Mouse (Mus musculus): ENCODE data around the gene Slc8a3.
A peak's percentile ranks its signal among the peaks of the same experiment; 100 is the strongest.
"Not testable (repeated sequence)": the region's sequence is repeated elsewhere in the genome, so short reads cannot be mapped to it uniquely, and the experiment has no call there.

The Slc8a3 gene

DNA sequence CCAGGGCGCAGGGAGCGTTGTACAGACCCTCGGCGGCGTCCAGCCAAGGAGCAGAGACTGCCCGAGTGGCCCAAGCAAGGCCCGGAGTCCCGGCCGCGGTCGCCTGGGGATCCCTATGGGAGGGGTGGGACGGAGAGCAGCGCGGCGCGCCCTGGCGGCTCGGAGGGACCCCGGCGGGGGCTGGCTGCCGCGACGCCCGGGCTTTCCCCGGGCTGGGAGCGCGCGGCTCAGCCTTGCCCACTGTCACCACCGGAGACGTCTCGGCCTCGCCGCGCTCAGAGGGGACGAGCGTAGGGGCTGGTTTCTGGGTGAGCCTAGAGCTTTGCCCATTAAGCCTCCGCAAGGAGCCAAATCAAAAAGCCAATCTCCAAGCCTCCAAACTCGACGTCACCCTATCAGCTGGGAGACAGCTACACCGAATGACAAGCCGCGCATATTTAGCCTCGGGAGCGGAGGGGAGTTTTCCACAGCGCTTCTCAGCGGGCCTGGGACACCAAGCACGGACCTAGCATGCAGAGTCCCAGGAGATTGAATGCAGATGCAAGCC, at the start of gene Slc8a3:
TSS of gene Slc8a3 (minus strand) at position 306 of the 547 bp plus-strand sequence.
- DNase-seq (ENCODE audit: extremely low read depth, insufficient read length, low spot score) = no peak

DNA sequence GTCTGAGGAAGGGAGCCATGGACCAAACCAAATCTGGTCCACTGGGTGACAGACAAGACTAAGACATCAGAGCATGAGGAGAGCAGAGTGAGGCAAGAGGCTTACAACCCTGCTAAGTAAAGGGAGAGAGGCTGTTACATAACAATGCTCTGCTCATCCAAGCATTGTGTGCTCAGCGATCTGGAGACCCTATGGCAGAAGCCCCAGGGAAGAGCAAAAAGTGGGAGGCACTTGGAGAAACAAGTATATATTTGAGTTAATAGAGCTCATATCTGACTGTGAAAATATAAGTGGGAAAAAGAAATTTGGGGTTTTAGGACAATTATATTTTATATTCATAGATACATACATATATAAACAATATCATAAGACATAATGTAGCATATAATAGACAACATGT, 46.4 kb upstream of the Slc8a3 start, which contains the start of gene Gm4787:
TSS of gene Gm4787 (minus strand) at position 101 of the 400 bp plus-strand sequence.
- DNase-seq (ENCODE audit: extremely low read depth, insufficient read length, low spot score) = not testable (repeated sequence)

DNA sequence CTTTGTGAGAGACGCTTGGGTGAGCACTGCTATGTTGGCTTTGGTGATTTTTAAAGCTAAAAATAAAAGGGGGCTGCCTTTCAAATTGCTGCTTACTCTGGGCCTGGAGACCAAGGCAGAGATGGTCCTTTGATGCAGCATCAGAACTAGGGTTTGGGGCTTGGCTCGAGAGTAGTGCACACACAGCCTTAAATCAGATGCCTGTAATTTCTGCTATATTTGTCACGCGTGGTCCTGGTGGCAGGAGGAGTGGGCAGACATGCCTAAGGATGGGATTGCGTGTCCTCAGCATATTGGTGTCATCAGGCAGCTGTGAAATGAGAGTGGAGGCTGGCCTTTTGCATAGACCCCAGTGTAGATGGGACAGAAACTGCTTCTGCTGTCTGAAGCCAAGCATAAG, 861 bp upstream of the Slc8a3 start:
- no peak for DNase-seq (ENCODE audit: extremely low read depth, insufficient read length, low spot score)

DNA sequence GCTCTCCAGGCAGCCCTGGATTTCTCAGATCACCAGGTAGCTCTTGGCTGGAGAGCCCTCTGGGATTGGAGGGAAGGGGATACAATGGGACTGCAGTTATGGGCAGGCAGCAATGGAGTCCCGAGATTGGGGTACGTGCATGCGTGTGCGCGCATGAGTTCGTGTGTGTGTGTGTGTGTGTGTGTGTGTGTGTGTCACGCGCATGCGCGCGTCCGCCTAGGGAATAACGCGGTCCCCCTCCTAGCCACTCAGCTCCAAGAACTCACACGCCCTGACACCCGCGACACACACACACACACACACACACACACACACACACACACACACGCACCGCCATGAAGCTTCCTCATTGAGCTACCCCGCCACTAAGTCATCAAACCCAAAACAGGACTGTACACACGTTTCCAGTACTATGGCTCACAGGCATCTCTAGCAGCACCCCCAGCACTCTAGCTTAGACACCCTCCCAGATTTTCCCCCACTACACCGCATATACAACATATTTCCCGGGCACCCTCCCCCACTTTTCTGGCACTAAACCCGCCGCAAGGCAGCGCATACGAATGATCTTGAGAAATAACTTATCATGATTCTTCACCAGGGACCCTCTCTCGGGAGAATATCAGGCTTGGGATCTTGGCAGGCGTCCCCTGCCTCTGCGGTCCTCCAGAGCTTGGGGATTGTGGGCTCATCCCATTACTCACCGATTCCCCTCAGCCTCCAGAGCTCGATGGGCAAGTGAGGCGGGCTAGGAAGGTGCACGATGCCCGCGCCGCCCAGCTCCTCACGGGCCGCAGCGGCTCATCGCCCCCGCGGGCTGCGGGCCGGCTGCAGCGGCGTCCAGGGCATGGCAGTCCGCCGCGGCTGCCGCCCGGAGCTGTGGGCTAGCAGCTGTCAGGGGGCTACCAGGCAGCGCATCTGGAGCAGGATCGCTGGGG, 774 bp downstream of the Slc8a3 start:
- DNase-seq (ENCODE audit: extremely low read depth, insufficient read length, low spot score) = no peak

DNA sequence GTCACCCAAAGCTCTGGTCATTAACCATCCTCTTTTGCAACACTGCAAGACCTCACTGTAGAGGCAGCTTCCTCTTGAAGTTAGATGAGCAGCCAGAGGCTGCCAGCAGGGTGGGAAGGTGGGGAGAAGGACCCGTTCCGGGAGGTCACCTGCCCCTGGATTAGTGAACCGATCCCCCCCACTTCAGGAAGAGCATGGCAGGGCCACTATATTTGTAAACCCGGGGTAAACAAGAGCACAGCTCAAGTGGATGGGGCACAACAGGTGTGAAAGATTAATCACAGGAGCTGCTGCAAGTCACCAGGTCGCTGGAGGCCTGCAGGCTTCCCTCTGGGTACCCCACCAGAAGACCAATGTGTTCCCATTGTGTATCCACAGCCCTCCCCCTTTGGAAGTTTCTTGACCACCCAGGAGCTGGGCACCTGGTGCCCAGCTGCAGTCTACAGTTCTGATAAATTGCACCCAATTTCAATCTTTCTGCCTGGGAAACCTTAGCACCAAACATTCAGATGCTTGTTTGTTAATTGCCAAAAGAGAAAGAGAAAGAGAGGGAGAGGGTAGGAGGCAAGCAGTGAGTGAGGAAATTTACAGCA, 1.8 kb downstream of the Slc8a3 start:
- DNase-seq (ENCODE audit: extremely low read depth, insufficient read length, low spot score) = no peak

DNA sequence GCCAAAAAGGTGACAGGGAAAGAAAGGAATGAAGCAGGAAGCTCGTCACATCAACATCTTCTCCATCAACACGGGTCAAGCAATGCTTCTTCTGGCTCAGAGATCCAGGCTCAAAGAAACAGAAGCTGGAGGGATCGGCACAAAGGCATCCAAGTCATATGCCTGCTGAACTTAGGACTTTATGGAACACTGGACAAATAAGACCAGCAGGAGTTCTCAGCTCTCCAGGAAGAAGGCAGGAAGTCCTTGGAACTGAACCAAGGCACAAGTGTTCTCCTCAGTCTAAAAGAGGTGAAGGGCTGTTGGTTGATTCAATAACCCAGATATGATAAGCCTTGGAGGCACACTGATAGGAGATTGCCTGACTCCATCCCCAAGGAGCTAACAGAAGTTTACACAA, 8.0 kb downstream of the Slc8a3 start:
- DNase-seq (ENCODE audit: extremely low read depth, insufficient read length, low spot score) = no peak

DNA sequence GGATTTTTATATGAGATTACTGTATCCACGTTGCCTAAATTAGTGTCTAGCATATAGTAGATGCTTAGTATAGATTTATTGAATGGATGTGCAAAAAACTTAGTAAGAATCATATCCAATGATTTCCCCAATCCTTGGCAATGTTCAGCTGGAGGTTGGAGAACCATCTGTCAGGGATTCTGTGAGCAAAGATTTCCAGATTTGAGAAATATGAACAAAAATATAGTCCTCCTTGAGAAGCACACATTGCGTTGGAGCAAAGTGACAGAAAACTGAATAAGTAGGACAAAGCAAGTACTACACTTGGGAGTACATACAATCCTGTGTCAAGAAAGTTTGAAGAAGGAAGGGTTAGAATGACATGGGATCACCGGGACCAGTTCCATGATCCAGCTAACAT, 8.9 kb downstream of the Slc8a3 start:
- DNase-seq (ENCODE audit: extremely low read depth, insufficient read length, low spot score) = no peak

DNA sequence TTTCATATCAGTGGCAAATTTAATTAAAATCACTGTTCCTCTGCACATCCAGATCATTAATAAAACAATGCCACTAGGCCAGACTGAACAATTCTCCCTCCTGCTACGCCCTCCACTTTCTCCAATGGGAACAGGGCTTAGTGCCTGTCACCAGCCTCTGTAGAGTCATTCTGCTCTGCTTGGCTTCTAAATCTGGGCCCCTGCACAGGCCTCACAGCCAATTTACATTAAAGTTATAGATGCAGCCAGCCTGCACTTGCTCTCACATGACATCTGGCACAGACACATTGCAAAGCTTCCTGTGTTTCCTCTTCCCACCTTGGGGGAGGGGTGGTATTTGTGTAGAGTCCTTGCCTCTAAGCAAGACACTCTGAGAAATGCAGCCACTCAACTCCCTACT, 12.0 kb downstream of the Slc8a3 start:
- DNase-seq (ENCODE audit: extremely low read depth, insufficient read length, low spot score) = no peak

DNA sequence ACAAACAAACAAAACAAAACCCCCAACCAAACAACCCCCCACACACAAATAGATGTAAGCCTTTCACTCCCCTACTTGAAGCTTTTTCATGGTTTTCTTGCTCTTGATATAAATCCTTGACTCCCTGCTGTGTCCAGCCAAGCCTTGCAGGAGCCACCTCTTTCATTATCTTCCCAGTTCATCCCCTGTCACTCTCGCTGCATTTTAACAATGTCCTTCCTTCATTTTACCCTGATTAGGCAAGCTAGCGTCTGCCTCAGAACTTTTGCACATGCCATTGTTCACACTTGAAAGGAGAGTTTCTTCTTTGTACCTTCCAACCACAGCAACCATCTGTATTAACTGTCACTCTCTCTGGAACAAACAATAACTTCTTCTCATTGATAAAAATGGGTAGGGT, 15.2 kb downstream of the Slc8a3 start:
- DNase-seq (ENCODE audit: extremely low read depth, insufficient read length, low spot score) = no peak

DNA sequence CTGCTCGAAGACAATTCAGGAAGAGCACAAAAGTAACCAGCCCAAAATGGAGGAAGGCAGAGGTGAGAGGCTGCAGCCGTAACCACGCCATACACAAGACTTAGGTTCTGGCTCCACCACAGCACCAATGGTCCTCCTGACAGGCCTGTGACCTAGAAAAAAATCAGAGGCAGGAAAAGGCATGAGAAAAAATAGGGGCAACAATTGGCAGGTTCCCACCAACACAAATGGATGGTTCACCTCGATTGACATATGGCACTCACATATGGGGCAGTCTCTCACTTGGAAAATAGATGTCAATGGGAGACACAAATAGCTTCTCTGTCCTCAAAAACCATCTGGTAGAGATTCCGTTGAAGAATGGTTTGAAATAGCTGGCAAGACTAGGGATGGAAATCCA, 17.0 kb downstream of the Slc8a3 start:
- DNase-seq (ENCODE audit: extremely low read depth, insufficient read length, low spot score) = no peak

DNA sequence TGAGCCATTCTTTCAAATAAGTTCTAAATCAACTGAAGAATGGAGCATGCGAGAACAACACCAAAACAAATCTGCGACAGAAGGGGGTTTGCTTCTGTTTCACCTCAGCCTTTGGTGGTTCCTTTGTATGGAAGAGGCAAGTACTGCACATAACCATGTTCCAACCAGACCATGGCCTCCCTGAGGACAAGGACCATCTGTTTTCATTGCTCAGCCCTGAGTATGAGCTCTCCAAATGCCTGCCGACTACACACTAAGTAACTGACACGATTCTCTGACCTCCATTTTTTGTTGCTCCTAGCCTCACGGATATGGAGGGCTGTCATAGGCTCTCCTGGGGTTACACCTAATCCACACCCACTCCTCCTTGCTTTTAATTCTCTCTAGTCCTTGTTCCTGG, 29.4 kb downstream of the Slc8a3 start:
- no peak for DNase-seq (ENCODE audit: extremely low read depth, insufficient read length, low spot score)

DNA sequence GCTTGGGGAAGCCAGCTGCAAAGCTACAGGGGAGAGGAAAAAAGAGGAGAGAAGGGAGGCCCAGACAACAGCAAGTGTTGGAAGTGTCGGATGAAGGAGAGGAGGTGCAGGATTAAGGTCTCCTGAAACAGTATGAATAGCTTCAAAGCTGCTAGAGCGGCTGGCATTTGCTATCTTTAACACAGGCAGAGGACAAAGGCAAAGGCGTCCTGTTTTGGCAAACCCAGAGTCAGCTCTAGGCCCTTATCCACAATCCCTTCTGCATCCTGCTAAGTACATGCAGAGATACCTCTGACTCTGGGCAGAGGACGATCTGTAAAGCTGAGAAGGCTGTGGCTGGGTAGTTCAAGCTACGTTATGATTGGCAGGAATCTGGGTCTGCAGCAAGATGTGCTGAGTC, 38.4 kb downstream of the Slc8a3 start:
- DNase-seq (ENCODE audit: extremely low read depth, insufficient read length, low spot score) = no peak

DNA sequence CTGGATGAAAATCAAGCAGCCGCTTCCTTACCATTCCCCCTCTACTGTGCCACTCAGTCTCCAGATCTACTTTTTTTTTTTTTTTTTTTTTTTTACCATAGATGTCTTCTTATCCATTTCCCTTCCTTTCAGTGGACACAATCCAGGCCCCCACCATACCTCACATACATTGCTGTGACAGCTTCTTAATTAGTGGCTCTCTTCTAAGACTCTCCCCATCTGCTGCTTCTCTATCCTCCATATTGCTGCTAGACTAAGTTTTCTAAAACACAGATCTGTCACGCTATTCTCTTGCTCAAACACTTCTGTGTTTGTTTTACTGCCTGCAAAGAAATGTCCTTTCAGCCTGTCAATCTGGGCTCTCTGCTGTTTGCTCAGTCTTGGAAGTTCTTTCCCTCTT, 54.9 kb downstream of the Slc8a3 start:
- DNase-seq (ENCODE audit: extremely low read depth, insufficient read length, low spot score) = no peak

DNA sequence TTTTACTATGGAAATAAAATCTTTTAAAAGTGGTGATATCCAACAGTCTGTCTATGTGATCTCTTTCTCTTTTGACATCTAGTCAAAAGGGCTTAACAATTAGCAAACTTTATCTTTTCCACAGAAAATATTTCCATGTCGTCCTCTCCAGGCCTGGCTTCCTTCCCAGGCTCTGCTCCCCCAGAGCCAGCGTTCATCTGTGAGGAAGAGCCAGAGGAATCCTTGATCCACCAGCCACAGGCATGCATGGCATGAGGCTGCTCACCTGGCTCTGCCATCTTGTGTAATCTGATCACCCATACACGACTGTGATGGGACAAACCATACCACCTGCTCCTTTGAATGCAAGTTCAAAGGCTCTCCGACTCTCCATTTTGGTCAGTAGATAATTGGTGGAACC, 58.4 kb downstream of the Slc8a3 start:
- no peak for DNase-seq (ENCODE audit: extremely low read depth, insufficient read length, low spot score)

DNA sequence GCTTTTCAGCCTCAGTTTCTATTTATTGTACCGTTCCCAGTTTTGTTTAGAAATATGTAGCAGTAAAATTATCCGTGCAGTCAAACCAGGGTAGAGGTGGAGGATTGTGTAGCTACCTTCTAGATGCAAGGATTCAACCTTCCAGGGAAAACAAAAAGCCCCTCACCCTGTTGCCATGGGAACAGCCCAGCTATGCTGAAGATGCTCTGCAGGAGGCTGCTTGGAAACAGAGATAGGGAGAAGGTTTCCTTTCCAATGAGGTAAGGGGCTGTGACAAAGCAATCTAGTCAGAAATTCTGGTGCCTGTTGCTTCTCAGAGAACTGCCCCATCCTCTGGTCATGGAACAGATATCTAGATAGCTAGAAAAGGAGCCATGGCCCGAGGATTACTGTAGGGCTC, 59.6 kb downstream of the Slc8a3 start:
- DNase-seq (ENCODE audit: extremely low read depth, insufficient read length, low spot score) = no peak

DNA sequence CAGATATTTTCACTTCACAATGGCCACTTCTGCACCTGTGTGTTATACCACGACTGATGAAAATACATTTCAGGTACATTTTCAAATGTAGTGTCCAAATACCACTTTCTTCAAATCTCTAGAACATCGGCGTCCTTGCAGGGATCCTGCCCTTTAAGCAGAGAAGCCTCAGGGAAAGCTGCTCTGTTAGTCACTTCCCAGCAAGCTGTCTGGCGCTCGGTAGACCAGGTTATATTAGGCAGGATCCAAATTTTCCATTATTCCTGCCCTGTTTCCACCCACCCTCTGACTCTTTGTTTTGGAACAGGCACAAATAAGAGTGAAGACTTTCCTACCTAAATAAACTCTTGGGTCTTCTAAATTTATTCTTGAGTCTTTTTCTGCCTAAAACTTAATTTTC, 63.7 kb downstream of the Slc8a3 start:
- DNase-seq (ENCODE audit: extremely low read depth, insufficient read length, low spot score) = no peak

DNA sequence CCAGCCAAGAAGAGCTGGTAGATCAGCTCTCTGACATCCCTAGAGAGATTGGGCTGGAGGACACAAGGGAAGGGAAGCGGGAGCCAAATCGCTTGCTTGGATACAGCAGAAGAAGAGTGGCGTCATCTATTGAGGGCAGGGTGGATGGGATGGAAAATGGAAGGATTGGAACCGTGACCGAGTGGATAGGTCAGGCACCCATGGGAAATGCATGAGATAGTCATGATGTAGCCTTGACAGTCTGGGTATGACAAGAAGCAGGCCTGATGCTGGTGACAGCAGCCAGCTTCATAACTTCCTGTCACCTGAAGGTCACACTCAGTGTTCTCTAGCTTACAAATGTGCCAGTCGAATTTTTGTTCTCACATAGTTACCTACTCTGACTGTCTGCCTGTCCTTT, 70.2 kb downstream of the Slc8a3 start:
- DNase-seq (ENCODE audit: extremely low read depth, insufficient read length, low spot score) = no peak

DNA sequence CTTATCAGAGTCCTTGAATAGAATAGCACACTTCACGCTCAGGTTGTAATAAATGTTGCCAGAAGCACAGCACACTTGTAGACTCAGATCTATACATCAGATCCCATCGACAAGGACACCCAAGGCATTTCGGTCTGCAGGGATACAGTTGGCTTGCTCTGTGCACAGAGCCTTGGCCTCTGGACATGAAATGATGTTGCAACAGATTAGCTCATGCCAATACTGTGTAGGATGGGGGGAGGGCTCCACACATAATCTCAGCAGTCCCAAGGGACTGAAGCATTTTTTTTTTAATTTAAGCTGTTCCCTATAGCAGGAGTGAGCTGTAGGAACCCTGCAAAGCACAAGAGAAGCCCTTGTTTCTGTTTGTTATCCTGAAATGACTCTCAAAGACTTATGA, 74.8 kb downstream of the Slc8a3 start:
- no peak for DNase-seq (ENCODE audit: extremely low read depth, insufficient read length, low spot score)

DNA sequence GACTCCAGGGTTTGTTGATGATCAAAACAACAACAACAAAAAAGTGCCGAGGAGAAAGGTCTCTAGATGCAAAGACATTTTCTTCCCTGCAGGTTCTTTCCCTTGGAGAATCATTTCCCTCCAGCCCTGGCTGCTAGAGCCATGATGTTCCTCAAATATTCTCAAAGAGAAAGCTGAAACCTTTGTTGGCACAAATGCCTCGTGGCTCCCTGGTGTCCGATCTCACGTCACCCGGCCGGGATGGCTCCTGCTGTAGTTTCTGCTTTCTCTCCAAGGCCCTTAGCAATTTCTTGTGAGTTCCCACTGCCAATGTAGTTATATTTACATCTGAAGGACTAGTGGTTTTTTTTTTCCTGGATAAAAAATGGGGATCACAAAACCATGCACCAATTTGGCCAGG, 87.6 kb downstream of the Slc8a3 start:
- DNase-seq (ENCODE audit: extremely low read depth, insufficient read length, low spot score) = no peak

DNA sequence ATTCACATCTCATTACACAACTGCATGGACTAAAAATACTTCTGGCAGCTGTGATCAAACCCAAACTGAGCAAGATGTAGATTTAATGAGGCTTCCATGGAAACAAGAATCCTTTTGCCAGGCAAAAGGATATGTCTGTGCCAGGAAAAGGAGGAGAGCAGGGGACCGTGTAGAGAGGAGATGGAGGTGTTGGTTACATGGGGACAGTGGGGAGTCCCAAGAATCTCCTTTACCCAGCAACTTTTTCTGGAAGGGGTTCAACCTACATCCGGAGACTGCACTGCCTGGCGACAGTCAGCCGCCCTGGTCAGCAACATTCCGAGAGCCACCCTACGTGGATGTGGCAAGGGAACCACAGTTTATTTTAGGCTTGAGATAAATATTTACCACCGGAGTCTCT, 88.0 kb downstream of the Slc8a3 start:
- no peak for DNase-seq (ENCODE audit: extremely low read depth, insufficient read length, low spot score)

DNA sequence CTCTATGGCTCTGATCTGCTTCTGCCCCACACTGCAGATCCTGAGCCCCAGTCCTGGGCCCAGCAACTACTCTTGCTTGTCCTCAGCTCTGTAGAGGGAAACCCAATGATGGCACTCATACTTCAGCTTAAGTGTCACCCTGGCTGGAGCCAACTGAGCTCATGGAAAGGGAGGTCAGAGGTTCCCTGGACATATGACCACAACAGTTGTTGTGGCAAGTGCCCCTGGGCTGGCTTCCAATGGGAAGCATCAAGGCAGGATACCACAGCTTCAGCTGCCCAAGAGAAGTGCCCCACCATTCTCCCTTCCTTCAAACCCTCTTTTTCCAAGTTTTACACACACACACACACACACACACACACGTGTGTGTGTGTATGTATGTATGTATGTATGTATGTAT, 88.5 kb downstream of the Slc8a3 start:
- DNase-seq (ENCODE audit: extremely low read depth, insufficient read length, low spot score) = peak; percentile 23

DNA sequence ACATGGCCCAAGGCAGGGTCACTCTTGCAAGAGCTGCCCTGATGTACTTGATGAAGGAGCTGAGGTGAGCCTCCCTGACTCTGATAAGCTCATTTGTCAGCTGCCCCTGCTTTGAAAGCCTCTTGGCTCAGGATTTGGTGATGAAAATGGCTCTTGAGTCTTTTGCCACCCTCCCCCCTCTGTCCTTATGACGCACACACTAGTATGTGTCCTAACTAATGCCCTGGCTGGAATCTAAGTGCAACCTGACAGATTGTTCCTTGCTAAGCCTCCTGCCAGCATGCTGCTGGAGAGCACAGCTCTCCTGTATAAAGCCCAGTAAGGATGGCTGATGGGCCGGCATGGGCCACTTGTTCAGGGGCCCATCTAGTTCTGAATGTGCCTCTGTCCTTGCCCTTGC, 91.3 kb downstream of the Slc8a3 start:
- no peak for DNase-seq (ENCODE audit: extremely low read depth, insufficient read length, low spot score)
